Mouse (Mus musculus): ENCODE data around the gene Ankrd23. TPM values are rescaled to one million over a fixed set of nuclear protein-coding genes. Genes with fewer than 3 reads are reported as not detected.
A peak's percentile ranks its signal among the peaks of the same experiment; 100 is the strongest.

Gene Ankrd23
- polyA plus RNA-seq, 1 experiment from 2014 or later = 12.7 TPM

GRCm38 (mm10) chr1:36526903-36527302 lies 9.8 kb downstream of the Ankrd23 start:
- Histone ChIP-seq H3K4me2 (replicated peaks) (no peak overlapping the region), H3K9me3 (no peaks in the 10 kb centered on the region), H3K9ac (no peak overlapping the region), H3K27ac (no peak overlapping the region), H3K4me3 (replicated peaks) (no peak overlapping the region), H3K4me1 (replicated peaks) (0 out of 2 replicates have a peak, but pooled peaks cover 8% of the 10 kb centered on the region), H3K36me3 (peaks cover 12% of the 10 kb centered on the region), H3K27me3 (replicated peaks) (no peaks in the 10 kb centered on the region)
- 91% methylated on average over 10 of the region's 10 CpGs for WGBS
- ATAC-seq = no peak

GRCm38 (mm10) chr1:36525774-36526173 lies 10.9 kb downstream of the Ankrd23 start:
- WGBS = 87% methylated on average over 12 of the region's 12 CpGs
- Histone ChIP-seq H3K4me2 (replicated peaks) (no peak overlapping the region), H3K4me1 (replicated peaks) (0 out of 2 replicates have a peak, but pooled peaks cover 8% of the 10 kb centered on the region), H3K4me3 (replicated peaks) (no peak overlapping the region), H3K27ac (no peak overlapping the region), H3K9ac (no peak overlapping the region), H3K27me3 (replicated peaks) (no peaks in the 10 kb centered on the region), H3K9me3 (no peaks in the 10 kb centered on the region), H3K36me3 (peaks cover 23% of the 10 kb centered on the region)
- no peak for ATAC-seq

GRCm38 (mm10) chr1:36524058-36524457 lies 12.6 kb downstream of the Ankrd23 start:
- no peaks in the 10 kb centered on the region for H3K27me3 ChIP-seq (replicated peaks)
- H3K36me3 ChIP-seq = peaks cover 35% of the 10 kb centered on the region
- H3K9me3 ChIP-seq = no peaks in the 10 kb centered on the region
- peak; percentile 57 for ATAC-seq
- H3K9ac ChIP-seq = no peak overlapping the region
- no peak overlapping the region for H3K4me3 ChIP-seq (replicated peaks)
- H3K27ac ChIP-seq = no peak overlapping the region
- 0 out of 2 replicates have a peak, but pooled peaks cover 8% of the 10 kb centered on the region for H3K4me1 ChIP-seq (replicated peaks)
- H3K4me2 ChIP-seq (replicated peaks) = no peak overlapping the region
- WGBS = 40% methylated on average over 5 of the region's 5 CpGs

- peak; percentile 47 for ATAC-seq
- no peaks in the 10 kb centered on the region for H3K9me3 ChIP-seq
- H3K4me3 ChIP-seq (replicated peaks) = no peak overlapping the region
- H3K4me1 ChIP-seq (replicated peaks) = 0 out of 2 replicates have a peak, but pooled peaks cover 8% of the 10 kb centered on the region
- H3K9ac ChIP-seq = no peak overlapping the region
- H3K27me3 ChIP-seq (replicated peaks) = no peaks in the 10 kb centered on the region
- H3K27ac ChIP-seq = 0 out of 2 replicates have a peak overlapping the region, but pooled peaks have one; percentile 22
- H3K36me3 ChIP-seq = peaks cover 35% of the 10 kb centered on the region
- WGBS = 55% methylated on average over 9 of the region's 9 CpGs
- no peak overlapping the region for H3K4me2 ChIP-seq (replicated peaks)
These were observed 13.2 kb downstream of the Ankrd23 start for GRCm38 (mm10) chr1:36523332-36524013.

- Histone ChIP-seq H3K9me3 (no peaks in the 10 kb centered on the region), H3K9ac (no peak overlapping the region), H3K27ac (no peak overlapping the region), H3K4me3 (replicated peaks) (no peak overlapping the region), H3K36me3 (peaks cover 35% of the 10 kb centered on the region), H3K4me1 (replicated peaks) (0 out of 2 replicates have a peak, but pooled peaks cover 8% of the 10 kb centered on the region), H3K4me2 (replicated peaks) (no peak overlapping the region), H3K27me3 (replicated peaks) (no peaks in the 10 kb centered on the region)
- no peak for ATAC-seq
- 93% methylated on average over 7 of the region's 7 CpGs for WGBS
These were observed 14.5 kb downstream of the Ankrd23 start for GRCm38 (mm10) chr1:36522210-36522609.

GRCm38 (mm10) chr1:36519626-36520025 lies 17.1 kb downstream of the Ankrd23 start:
- Histone ChIP-seq H3K27ac (no peak overlapping the region), H3K36me3 (peaks cover 26% of the 10 kb centered on the region), H3K4me1 (replicated peaks) (peaks cover 12% of the 10 kb centered on the region; the same call in 1 of the 2 replicates), H3K27me3 (replicated peaks) (no peaks in the 10 kb centered on the region), H3K9ac (no peak overlapping the region), H3K4me2 (replicated peaks) (no peak overlapping the region), H3K9me3 (no peaks in the 10 kb centered on the region), H3K4me3 (replicated peaks) (no peak overlapping the region)
- no peak for ATAC-seq
- 58% methylated on average over 11 of the region's 11 CpGs for WGBS

- 72% methylated on average over 3 of the region's 3 CpGs for WGBS
- H3K9ac ChIP-seq = no peak overlapping the region
- no peak overlapping the region for H3K27ac ChIP-seq
- H3K27me3 ChIP-seq (replicated peaks) = no peaks in the 10 kb centered on the region
- H3K4me3 ChIP-seq (replicated peaks) = no peak overlapping the region
- H3K36me3 ChIP-seq = peaks cover 26% of the 10 kb centered on the region
- peaks cover 16% of the 10 kb centered on the region for H3K4me1 ChIP-seq (replicated peaks)
- H3K9me3 ChIP-seq = no peaks in the 10 kb centered on the region
- H3K4me2 ChIP-seq (replicated peaks) = no peak overlapping the region
- ATAC-seq = peak; percentile 29; the same call in 1 of the 2 replicates
These were observed 18.4 kb downstream of the Ankrd23 start for GRCm38 (mm10) chr1:36518259-36518658.

GRCm38 (mm10) chr1:36513718-36514117 lies 23.0 kb downstream of the Ankrd23 start:
- no peaks in the 10 kb centered on the region for H3K9me3 ChIP-seq
- H3K4me2 ChIP-seq (replicated peaks) = peak overlapping the region; percentile 87
- WGBS = 69% methylated on average over 2 of the region's 2 CpGs
- peaks cover 17% of the 10 kb centered on the region for H3K4me1 ChIP-seq (replicated peaks)
- H3K4me3 ChIP-seq (replicated peaks) = peak overlapping the region; percentile 90; the same call in 1 of the 2 replicates
- H3K27ac ChIP-seq = no peak overlapping the region
- H3K9ac ChIP-seq = no peak overlapping the region
- H3K36me3 ChIP-seq = 0 out of 2 replicates have a peak, but pooled peaks cover 3% of the 10 kb centered on the region
- no peaks in the 10 kb centered on the region for H3K27me3 ChIP-seq (replicated peaks)
- ATAC-seq = no peak

- Histone ChIP-seq H3K4me1 (replicated peaks) (peaks cover 17% of the 10 kb centered on the region), H3K9me3 (no peaks in the 10 kb centered on the region), H3K4me3 (replicated peaks) (peak overlapping the region; percentile 90), H3K9ac (peak overlapping the region; percentile 85; the same call in 1 of the 2 replicates), H3K4me2 (replicated peaks) (peak overlapping the region; percentile 87), H3K36me3 (0 out of 2 replicates have a peak, but pooled peaks cover 3% of the 10 kb centered on the region), H3K27me3 (replicated peaks) (no peaks in the 10 kb centered on the region), H3K27ac (no peak overlapping the region)
- no peak for ATAC-seq
- 17% methylated on average over 1 of the region's 1 CpGs for WGBS
These were observed 23.4 kb downstream of the Ankrd23 start for GRCm38 (mm10) chr1:36513310-36513709.

- 0 out of 2 replicates have a peak, but pooled peaks cover 3% of the 10 kb centered on the region for H3K36me3 ChIP-seq
- peak overlapping the region; percentile 85 for H3K9ac ChIP-seq
- peaks cover 17% of the 10 kb centered on the region for H3K4me1 ChIP-seq (replicated peaks)
- H3K27ac ChIP-seq = peak overlapping the region; percentile 98
- WGBS = 2% methylated on average over 16 of the region's 16 CpGs
- no peaks in the 10 kb centered on the region for H3K9me3 ChIP-seq
- peak overlapping the region; percentile 90 for H3K4me3 ChIP-seq (replicated peaks)
- no peaks in the 10 kb centered on the region for H3K27me3 ChIP-seq (replicated peaks)
- ATAC-seq = no peak
- H3K4me2 ChIP-seq (replicated peaks) = peak overlapping the region; percentile 87
These were observed 23.8 kb downstream of the Ankrd23 start for GRCm38 (mm10) chr1:36512966-36513280.

GRCm38 (mm10) chr1:36512089-36512965 lies 24.4 kb downstream of the Ankrd23 start:
- WGBS = under 1% methylated on average over 110 of the region's 126 CpGs
- Histone ChIP-seq H3K27me3 (replicated peaks) (no peaks in the 10 kb centered on the region), H3K36me3 (0 out of 2 replicates have a peak, but pooled peaks cover 3% of the 10 kb centered on the region), H3K27ac (peak overlapping the region; percentile 98), H3K4me3 (replicated peaks) (peak overlapping the region; percentile 90), H3K4me1 (replicated peaks) (peaks cover 17% of the 10 kb centered on the region), H3K9ac (peak overlapping the region; percentile 85), H3K9me3 (no peaks in the 10 kb centered on the region), H3K4me2 (replicated peaks) (peak overlapping the region; percentile 87)
- peak; percentile 70 for ATAC-seq

Measured in intestine, embryonic 15.5 days (tissue).